Mouse (Mus musculus): ENCODE results near the gene Mtg1. TPM values are rescaled to one million over a fixed set of nuclear protein-coding genes. Genes with fewer than 3 reads are reported as not detected.

The Mtg1 gene
- polyA plus RNA-seq, 1 experiment: 33.9 TPM

DNA sequence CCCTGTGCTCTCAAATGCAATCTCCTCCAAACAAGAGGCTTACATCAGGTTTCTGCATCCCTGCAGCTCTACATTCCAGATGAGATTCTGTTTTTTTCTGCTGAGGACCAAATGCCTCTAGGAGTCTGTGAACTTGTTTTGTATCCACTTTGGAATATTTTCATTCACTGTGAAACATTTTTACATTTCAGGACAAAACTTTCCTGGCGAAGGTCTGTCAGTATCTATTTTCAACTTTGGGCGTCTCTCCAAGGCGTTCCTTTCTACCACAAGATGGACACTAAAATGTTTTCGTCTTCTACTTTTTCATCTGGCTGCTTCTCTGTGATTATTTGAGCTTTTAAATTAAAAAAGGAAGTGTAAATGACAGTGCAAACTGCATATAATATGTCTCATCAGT, 56.7 kb downstream of the Mtg1 start:
- no peak for DNase-seq (ENCODE audit: low read depth)
- TF ChIP-seq POLR2A (IDR thresholded peaks at IDR 0.05; ENCODE audit: borderline replicate concordance, extremely low read depth, insufficient read depth, insufficient read length, poor library complexity, severe bottlenecking) (no peak), CTCF (IDR thresholded peaks at IDR 0.05; ENCODE audit: borderline replicate concordance, extremely low read depth, insufficient read depth, insufficient read length) (no peak)

- no peak for TF ChIP-seq POLR2A (IDR thresholded peaks at IDR 0.05; ENCODE audit: borderline replicate concordance, extremely low read depth, insufficient read depth, insufficient read length, poor library complexity, severe bottlenecking)
- TF ChIP-seq CTCF (IDR thresholded peaks at IDR 0.05; ENCODE audit: borderline replicate concordance, extremely low read depth, insufficient read depth, insufficient read length): no peak
- no peak for DNase-seq (ENCODE audit: low read depth)
Observed at GRCm38 (mm10) chr7:140196002-140196401, 58.6 kb downstream of the Mtg1 start.

Other genes starting within 250 kb of the Mtg1 start
- 17.0 and 33.3 TPM in 2 replicates for gene Kndc1, start 242.9 kb upstream of the Mtg1 start, polyA plus RNA-seq (2012; rRNA removed)
- gene Utf1, start 193.8 kb upstream of the Mtg1 start, polyA plus RNA-seq (2012; rRNA removed): not detected in 2 replicates
- 0.55 and 0.76 TPM in 2 replicates for gene 6430531B16Rik, start 158.8 kb upstream of the Mtg1 start, polyA plus RNA-seq (2012; rRNA removed)
- 12.7 and 14.7 TPM in 2 replicates for gene Adam8, start 145.0 kb upstream of the Mtg1 start, polyA plus RNA-seq (2012; rRNA removed)
- gene Zfp511, start 101.2 kb upstream of the Mtg1 start, polyA plus RNA-seq (2012; rRNA removed): 88.0 and 121 TPM in 2 replicates
- 70.3 and 76.2 TPM in 2 replicates for gene Tubgcp2, start 100.9 kb upstream of the Mtg1 start, polyA plus RNA-seq (2012; rRNA removed)
- gene Msx3, start 88.5 kb upstream of the Mtg1 start, polyA plus RNA-seq (2012; rRNA removed): 1.3 and 4.0 TPM in 2 replicates
- gene Caly, start 55.0 kb upstream of the Mtg1 start, polyA plus RNA-seq (2012; rRNA removed): 146 and 172 TPM in 2 replicates
- 6.4 TPM in 1 of 2 replicates, not detected in the other for gene Prap1, start 44.2 kb upstream of the Mtg1 start, polyA plus RNA-seq (2012; rRNA removed)
- gene Fuom, start 35.1 kb upstream of the Mtg1 start, polyA plus RNA-seq (2012; rRNA removed): 25.3 and 25.7 TPM in 2 replicates
- gene Paox, start 21.8 kb upstream of the Mtg1 start, polyA plus RNA-seq (2012; rRNA removed): 5.1 and 6.0 TPM in 2 replicates
- gene Echs1, start 21.1 kb upstream of the Mtg1 start, polyA plus RNA-seq (2012; rRNA removed): 74.9 and 75.4 TPM in 2 replicates
- gene Sprn, start 17.3 kb downstream of the Mtg1 start, polyA plus RNA-seq (2012; rRNA removed): 10.2 and 16.2 TPM in 2 replicates
- gene Olfr522, start 27.2 kb downstream of the Mtg1 start, polyA plus RNA-seq (2012; rRNA removed): not detected in 2 replicates
- not detected in 2 replicates for gene Olfr523, start 35.7 kb downstream of the Mtg1 start, polyA plus RNA-seq (2012; rRNA removed)
- not detected in 2 replicates for gene Olfr524, start 68.4 kb downstream of the Mtg1 start, polyA plus RNA-seq (2012; rRNA removed)
- gene Cd163l1, start 80.7 kb downstream of the Mtg1 start, polyA plus RNA-seq (2012; rRNA removed): 0.04 TPM in 1 of 2 replicates, not detected in the other
- 0.05 TPM in 1 of 2 replicates, not detected in the other for gene 5830411N06Rik, start 109.7 kb downstream of the Mtg1 start, polyA plus RNA-seq (2012; rRNA removed)
- gene Olfr525, start 183.3 kb downstream of the Mtg1 start, polyA plus RNA-seq (2012; rRNA removed): not detected in 2 replicates
- not detected in 2 replicates for gene Olfr527, start 196.5 kb downstream of the Mtg1 start, polyA plus RNA-seq (2012; rRNA removed)
- not detected in 2 replicates for gene Olfr60, start 224.1 kb downstream of the Mtg1 start, polyA plus RNA-seq (2012; rRNA removed)
- gene Olfr530, start 238.8 kb downstream of the Mtg1 start, polyA plus RNA-seq (2012; rRNA removed): not detected in 2 replicates